Mouse (Mus musculus): ENCODE data around the gene Mpp3. TPM values are rescaled to one million over a fixed set of nuclear protein-coding genes. Genes with fewer than 3 reads are reported as not detected.

Mpp3 gene
- total RNA-seq, 2 experiments from 2014 or later = 26.4 to 33.6 TPM

DNA sequence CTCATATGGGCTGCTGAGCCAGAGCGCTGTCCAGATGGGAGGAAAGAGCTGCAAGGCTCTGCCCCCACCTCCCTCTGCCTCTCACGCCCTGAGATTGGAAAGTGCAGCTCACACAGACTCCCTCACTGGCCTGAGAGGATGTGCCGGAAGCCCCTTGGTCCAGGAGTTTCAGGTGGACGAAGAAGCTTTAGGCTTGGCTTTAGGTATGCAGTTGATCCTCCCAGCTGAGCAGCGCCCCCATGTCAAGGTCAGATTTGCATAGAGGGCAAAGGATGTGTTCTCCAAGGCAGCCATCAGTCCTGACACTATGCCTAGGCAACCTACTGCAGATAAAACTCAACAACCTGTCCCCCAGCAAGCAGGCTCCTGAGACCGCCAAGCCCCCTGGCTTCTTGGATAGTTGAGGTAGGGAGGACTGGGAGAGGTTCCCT lies 45.3 kb downstream of the Mpp3 start:
- intact Hi-C loops (cut with DNase I) = no loop called here
- no peak for DNase-seq

DNA sequence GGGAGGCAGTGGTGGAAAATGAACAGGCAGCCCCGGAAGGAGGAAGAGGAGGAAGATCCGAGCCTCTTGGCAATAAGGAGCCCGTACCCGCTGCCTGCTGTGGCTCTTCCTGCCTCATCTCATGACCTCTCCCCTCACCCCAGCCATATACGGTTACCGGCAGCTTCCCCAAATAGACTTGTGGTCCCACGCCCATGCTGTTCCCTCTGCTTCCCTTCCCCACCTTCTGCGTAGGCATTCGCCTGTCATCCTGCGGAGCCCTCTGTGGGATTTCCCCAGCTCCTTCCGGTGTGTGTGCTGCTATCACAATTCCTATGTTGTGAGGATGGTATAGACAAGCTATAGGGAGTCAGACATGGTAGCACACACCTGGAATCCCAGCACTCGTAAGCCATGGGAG lies 46.4 kb downstream of the Mpp3 start:
- intact Hi-C loops (cut with DNase I) = no loop called here
- peak in 1 of 2 experiments; percentile 28 for DNase-seq

DNA sequence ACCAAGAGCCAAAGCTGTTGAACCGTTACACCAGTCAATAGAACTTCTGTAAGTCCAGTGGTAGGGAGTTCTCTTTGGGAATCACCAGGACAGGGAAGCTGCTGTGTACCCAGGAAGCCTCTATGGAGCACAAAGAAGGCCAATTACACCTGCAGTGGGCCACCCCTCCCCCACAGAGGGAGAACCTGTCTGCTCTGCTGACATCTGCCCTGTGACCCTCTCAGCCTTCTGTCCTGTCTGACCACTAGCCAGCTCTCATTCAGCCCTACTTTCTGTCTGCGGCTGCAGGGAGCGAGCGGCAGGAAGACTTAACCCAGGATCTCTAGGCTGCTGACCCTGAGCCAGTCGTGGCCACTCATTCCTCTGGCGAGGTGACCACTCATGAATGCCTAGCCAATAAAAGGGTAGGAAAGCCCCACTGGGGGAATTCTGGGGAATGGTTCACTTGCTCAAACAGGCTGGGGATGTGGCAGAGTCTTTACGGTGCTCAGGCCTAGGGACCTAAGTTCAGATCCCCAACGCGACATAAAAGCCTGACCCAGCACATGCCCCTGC lies 47.6 kb downstream of the Mpp3 start:
- no peak for DNase-seq
- intact Hi-C loops (cut with DNase I) = no loop called here

DNA sequence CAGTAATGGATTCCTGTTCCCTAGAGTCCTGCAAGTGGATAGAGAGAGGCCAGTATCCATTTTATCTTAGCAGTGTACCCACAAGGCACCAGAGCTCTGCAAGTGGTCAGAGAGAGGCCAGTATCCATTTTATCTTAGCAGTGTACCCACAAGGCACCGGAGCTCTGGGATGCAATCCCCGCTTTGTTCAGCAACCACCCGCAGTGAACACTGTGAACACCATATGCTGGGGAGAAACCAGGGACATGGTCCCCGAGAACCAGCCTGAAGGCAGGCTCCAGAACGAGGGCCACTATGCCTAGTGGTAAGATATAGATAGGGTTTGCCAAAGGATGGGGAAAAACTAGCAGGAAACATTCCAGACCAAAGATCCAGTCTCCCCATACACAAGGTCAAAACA lies 49.1 kb downstream of the Mpp3 start:
- DNase-seq = no peak
- intact Hi-C loops (cut with DNase I) = no loop called here

GRCm38 (mm10) chr11:101976949-101977348 lies 51.3 kb downstream of the Mpp3 start:
- DNase-seq = no peak
- intact Hi-C loops (cut with DNase I) = no loop called here

GRCm38 (mm10) chr11:101974923-101975322 lies 53.3 kb downstream of the Mpp3 start:
- DNase-seq = peak in 1 of 2 experiments; percentile 28
- intact Hi-C loops (cut with DNase I) = no loop called here

DNA sequence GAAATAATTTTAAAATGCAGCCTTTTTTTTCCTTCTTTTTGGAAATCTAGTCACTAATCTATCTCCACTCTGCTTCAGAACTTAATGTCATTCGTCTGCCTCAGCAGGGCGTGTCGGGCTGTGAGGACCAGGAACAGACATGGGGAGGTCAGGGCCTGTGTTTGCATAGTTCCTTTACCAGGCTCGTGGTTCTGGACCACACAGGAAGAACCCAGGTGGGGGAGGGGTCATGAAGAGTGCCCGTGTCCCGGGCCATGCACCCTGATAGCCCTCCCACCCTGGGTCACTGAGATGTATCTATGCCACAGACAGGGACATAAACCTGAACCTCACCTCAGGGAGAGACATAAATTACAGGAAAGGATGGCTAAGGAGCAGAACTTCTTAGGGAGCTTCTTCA lies 54.1 kb downstream of the Mpp3 start:
- no peak for DNase-seq
- intact Hi-C loops (cut with DNase I) = no loop called here

GRCm38 (mm10) chr11:101973496-101973895 lies 54.8 kb downstream of the Mpp3 start:
- DNase-seq = no peak
- intact Hi-C loops (cut with DNase I) = no loop called here

DNA sequence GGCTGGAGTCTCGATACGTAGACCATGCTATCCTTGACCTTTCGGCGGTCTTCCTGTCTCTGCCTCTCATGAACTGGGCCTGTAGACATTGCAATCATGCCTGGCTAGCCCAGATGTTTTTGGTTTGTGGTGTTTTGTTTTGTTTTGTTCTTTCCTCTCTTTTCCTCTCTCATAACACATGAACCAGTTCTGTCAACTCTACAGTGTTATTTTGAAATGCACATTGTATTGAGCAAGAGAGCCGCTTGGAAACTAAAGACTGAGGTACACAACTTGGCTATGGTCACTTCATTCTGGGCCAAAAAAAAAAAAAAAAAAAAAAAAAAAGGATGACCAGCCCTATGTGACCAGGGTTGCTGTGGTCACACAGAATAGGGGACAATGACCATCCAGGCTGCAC lies 55.6 kb downstream of the Mpp3 start:
- intact Hi-C loops (cut with DNase I) = no loop called here
- DNase-seq = no peak

- intact Hi-C loops (cut with DNase I) = no loop called here
- no peak for DNase-seq
Measured at GRCm38 (mm10) chr11:101972097-101972496, 56.2 kb downstream of the Mpp3 start.

- peak in 1 of 2 experiments; percentile 28 for DNase-seq
- intact Hi-C loops (cut with DNase I) = no loop called here
Measured at GRCm38 (mm10) chr11:101971410-101971809, 56.9 kb downstream of the Mpp3 start.

- intact Hi-C loops (cut with DNase I) = loop anchor here (5.0 kb wide), 1 partner anchor 158 kb away; no protein-coding TSS in a partner anchor
- no peak for DNase-seq
Measured at GRCm38 (mm10) chr11:101969835-101970234, 58.4 kb downstream of the Mpp3 start.

DNA sequence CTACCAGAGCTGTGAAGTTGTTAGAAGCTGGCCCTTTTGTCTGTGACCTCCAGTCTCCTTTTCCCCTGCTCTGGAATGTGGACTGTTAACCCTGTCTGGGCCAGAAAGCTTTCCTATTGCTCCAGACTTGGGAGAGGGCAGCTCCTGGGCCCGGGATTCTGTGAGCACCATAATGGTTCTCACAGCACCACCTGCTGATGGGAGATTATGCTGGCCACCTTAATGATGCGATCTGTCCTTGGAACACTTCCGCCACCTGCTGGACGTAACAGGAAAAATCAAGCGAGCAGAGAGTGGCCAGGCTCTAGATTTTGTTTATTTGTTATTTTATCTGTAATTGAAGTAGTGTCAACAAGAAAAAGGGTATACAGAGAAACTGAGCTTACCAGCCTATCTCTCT lies 59.5 kb downstream of the Mpp3 start:
- peak; percentile 67 to 74 for DNase-seq
- intact Hi-C loops (cut with DNase I) = loop anchor here (1.0 to 5.0 kb wide), 2 partner anchors 49 to 156 kb away; no protein-coding TSS in a partner anchor

GRCm38 (mm10) chr11:101968311-101968710 lies 60.0 kb downstream of the Mpp3 start:
- no peak for DNase-seq
- intact Hi-C loops (cut with DNase I) = loop anchor here (1.0 to 5.0 kb wide), 2 partner anchors 49 to 156 kb away; no protein-coding TSS in a partner anchor

DNA sequence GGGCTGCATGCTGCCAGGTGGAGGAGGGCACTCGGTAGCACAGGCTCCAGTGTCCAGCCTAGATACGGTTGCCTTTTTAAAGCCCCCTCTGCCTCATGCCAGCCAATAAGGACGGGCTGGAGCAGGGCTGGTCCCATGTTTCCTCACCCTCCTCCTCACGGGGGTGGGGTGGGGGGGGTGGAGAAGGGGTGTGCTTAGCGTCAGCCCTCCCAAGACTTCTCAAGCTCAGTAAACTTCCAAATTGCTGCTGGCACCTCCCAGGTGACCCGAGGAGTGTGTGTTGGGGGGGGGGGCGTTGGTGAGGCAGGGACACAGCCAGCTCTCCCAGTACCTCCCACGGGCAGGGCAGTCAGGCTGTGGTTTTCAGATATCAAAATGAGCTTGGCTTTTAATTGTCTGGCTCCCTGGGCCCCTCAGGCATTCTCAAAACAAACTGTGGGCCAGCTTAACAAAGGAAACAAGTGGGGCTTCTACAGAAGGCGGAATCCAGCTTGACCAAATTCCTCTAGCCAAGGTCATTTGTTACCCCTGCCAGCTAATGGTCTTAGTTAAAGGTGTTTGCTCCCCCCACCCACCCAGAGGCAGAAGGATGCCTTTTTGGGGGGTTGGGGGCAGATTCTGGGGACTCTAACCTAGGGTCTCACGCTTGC lies 61.2 kb downstream of the Mpp3 start, which contains the start of gene Sost:
Gene Sost, minus strand, starts transcription at position 51 of the 650 bp plus-strand sequence.
- intact Hi-C loops (cut with DNase I) = loop anchor here (5.0 kb wide), 1 partner anchor 155 kb away; no protein-coding TSS in a partner anchor

GRCm38 (mm10) chr11:101965553-101965952 lies 62.7 kb downstream of the Mpp3 start:
- DNase-seq = no peak
- intact Hi-C loops (cut with DNase I) = loop anchor here (5.0 kb wide), 1 partner anchor 153 kb away; no protein-coding TSS in a partner anchor

More for the DNA sequence above, 61.2 kb downstream of the Mpp3 start, which contains the start of gene Sost:
- no peak for DNase-seq

- intact Hi-C loops (cut with DNase I) = loop anchor here (5.0 kb wide), 1 partner anchor 152 kb away; no protein-coding TSS in a partner anchor
- no peak for DNase-seq
Measured at GRCm38 (mm10) chr11:101964647-101965046, 63.6 kb downstream of the Mpp3 start.

- intact Hi-C loops (cut with DNase I) = no loop called here
- DNase-seq = no peak
Measured at GRCm38 (mm10) chr11:101963473-101964291, 64.6 kb downstream of the Mpp3 start.

- intact Hi-C loops (cut with DNase I) = no loop called here
Measured at GRCm38 (mm10) chr11:101963043-101963442, 65.2 kb downstream of the Mpp3 start.

GRCm38 (mm10) chr11:101957476-101957875 lies 70.8 kb downstream of the Mpp3 start:
- no peak for DNase-seq
- intact Hi-C loops (cut with DNase I) = no loop called here

More at GRCm38 (mm10) chr11:101963043-101963442, 65.2 kb downstream of the Mpp3 start:
- no peak for DNase-seq

DNA sequence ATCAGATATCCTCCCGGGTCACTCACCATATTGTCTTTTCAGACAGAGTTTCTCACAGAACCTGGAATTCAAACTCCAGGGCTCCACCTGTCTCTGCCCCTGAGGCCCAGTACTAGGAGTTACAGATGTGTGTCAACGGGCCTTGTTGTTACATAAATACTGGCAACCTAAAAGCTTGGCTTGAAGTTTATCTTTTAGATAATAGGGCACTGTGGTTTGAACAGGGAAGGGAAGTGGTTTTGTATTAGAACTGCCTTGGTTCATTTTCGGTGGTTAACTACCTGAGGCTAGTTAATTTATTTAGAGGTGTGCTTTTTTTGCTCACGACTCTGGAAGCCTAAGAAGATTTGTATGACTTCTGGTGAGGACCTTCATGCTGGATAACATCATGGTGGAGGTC lies 74.8 kb downstream of the Mpp3 start:
- no peak for DNase-seq
- intact Hi-C loops (cut with DNase I) = no loop called here

Data from gastrocnemius, postnatal 36 days (tissue).